Mouse (Mus musculus) limb, embryonic 10.5 days (tissue): ENCODE results near the gene Tpk1. TPM values are rescaled to one million over a fixed set of nuclear protein-coding genes. Genes with fewer than 3 reads are reported as not detected.

ENCODE experiments used
- DNase-seq: peaks from one replicate; pipeline ENCODE4 v3.0.0-alpha.2; 2017; ENCODE audit warnings: low spot score
- H3K27ac ChIP-seq: fragments of 300-500 bp; sonication (generic); 2 replicates; pipeline ENCODE4 v1.5.1; 2016; ENCODE audit warnings: mild to moderate bottlenecking
- H3K27me3 ChIP-seq: fragments of 300-500 bp; sonication (generic); 2 replicates; pipeline ENCODE4 v1.6.1; 2016; ENCODE audit warnings: low read depth, mild to moderate bottlenecking; ENCODE audit not compliant: poor library complexity, severe bottlenecking
- H3K36me3 ChIP-seq: fragments of 300-500 bp; sonication (generic); 2 replicates; pipeline ENCODE4 v1.6.1; 2016; ENCODE audit warnings: mild to moderate bottlenecking, moderate library complexity
- H3K4me1 ChIP-seq: fragments of 300-500 bp; sonication (generic); 2 replicates; pipeline ENCODE4 v1.6.1; 2016
- H3K4me3 ChIP-seq: fragments of 300-500 bp; sonication (generic); 2 replicates; pipeline ENCODE4 v1.5.1; 2016; ENCODE audit warnings: mild to moderate bottlenecking, moderate library complexity
- H3K9me3 ChIP-seq: fragments of 300-500 bp; sonication (generic); replicated peaks from 2 replicates; pipeline ENCODE4 v1.6.1; 2016; ENCODE audit warnings: mild to moderate bottlenecking
- WGBS: fragments of 180-500 bp; shearing (Covaris S2); methylation state at CpG from one replicate; pipeline ENCODE4 v1.1.7; 2016; 5-methylcytosine and 5-hydroxymethylcytosine counted together
- polyA plus RNA-seq: library from polyadenylated mRNA; unstranded; fragments of >200 nt; fragmentation: Nextera tagmentation; extraction: Ambion mirVana; gene quantifications from 2 replicates; pipeline ENCODE4 v1.2.1, GENCODE M21; 2016

The Tpk1 gene
- 6.7 and 7.9 TPM in 2 replicates for polyA plus RNA-seq

GRCm38 (mm10) chr6:43665677-43666546 lies at the start of gene Tpk1:
Tpk1 (minus strand) TSS chr6:43666278.
- peak within 1 kb of the TSS; percentile 93 for H3K27ac ChIP-seq
- peaks cover 7% of the 10 kb centered on the region; the same call in 1 of the 2 replicates for H3K4me1 ChIP-seq
- under 1% methylated on average over 60 of the region's 63 CpGs for WGBS
- DNase-seq: peak; percentile 95
- no peaks in the 10 kb centered on the region for H3K9me3 ChIP-seq
- H3K4me3 ChIP-seq: peak within 1 kb of the TSS; percentile 64
- H3K36me3 ChIP-seq: no peaks in the 10 kb centered on the region
- H3K27me3 ChIP-seq: no peaks in the 10 kb centered on the region

GRCm38 (mm10) chr6:43702810-43703614 lies 36.9 kb upstream of the Tpk1 start:
- WGBS: 58% methylated on average over 6 of the region's 6 CpGs
- Histone ChIP-seq H3K36me3 (no peaks in the 10 kb centered on the region), H3K27me3 (no peaks in the 10 kb centered on the region), H3K27ac (no peak overlapping the region), H3K4me3 (no peak overlapping the region), H3K4me1 (no peaks in the 10 kb centered on the region), H3K9me3 (no peaks in the 10 kb centered on the region)
- no peak for DNase-seq

- no peaks in the 10 kb centered on the region for H3K4me1 ChIP-seq
- no peaks in the 10 kb centered on the region for H3K9me3 ChIP-seq
- no peak overlapping the region for H3K4me3 ChIP-seq
- no peak overlapping the region for H3K27ac ChIP-seq
- no peaks in the 10 kb centered on the region for H3K27me3 ChIP-seq
- no peak for DNase-seq
- H3K36me3 ChIP-seq: no peaks in the 10 kb centered on the region
- 77% methylated on average over 1 of the region's 1 CpGs for WGBS
Observed at GRCm38 (mm10) chr6:43691863-43692262, 25.8 kb upstream of the Tpk1 start.

- Histone ChIP-seq H3K27ac (no peak overlapping the region), H3K9me3 (no peaks in the 10 kb centered on the region), H3K4me1 (no peaks in the 10 kb centered on the region), H3K27me3 (no peaks in the 10 kb centered on the region), H3K36me3 (no peaks in the 10 kb centered on the region), H3K4me3 (no peak overlapping the region)
- DNase-seq: no peak
- WGBS: 49% methylated on average over 2 of the region's 2 CpGs
Observed at GRCm38 (mm10) chr6:43685985-43686384, 19.9 kb upstream of the Tpk1 start.

GRCm38 (mm10) chr6:43682535-43682934 lies 16.5 kb upstream of the Tpk1 start:
- H3K9me3 ChIP-seq: no peaks in the 10 kb centered on the region
- WGBS: 64% methylated on average over 2 of the region's 2 CpGs
- DNase-seq: no peak
- H3K27ac ChIP-seq: no peak overlapping the region
- no peaks in the 10 kb centered on the region for H3K4me1 ChIP-seq
- H3K36me3 ChIP-seq: no peaks in the 10 kb centered on the region
- H3K4me3 ChIP-seq: no peak overlapping the region
- H3K27me3 ChIP-seq: no peaks in the 10 kb centered on the region

- no peak overlapping the region for H3K27ac ChIP-seq
- no peak for DNase-seq
- H3K27me3 ChIP-seq: no peaks in the 10 kb centered on the region
- H3K9me3 ChIP-seq: no peaks in the 10 kb centered on the region
- H3K36me3 ChIP-seq: no peaks in the 10 kb centered on the region
- no peaks in the 10 kb centered on the region for H3K4me1 ChIP-seq
- H3K4me3 ChIP-seq: no peak overlapping the region
- WGBS: 86% methylated on average over 2 of the region's 2 CpGs
Observed at GRCm38 (mm10) chr6:43678689-43679212, 12.7 kb upstream of the Tpk1 start.

GRCm38 (mm10) chr6:43677566-43677965 lies 11.5 kb upstream of the Tpk1 start:
- WGBS: 82% methylated on average over 3 of the region's 3 CpGs
- no peak for DNase-seq
- H3K36me3 ChIP-seq: no peaks in the 10 kb centered on the region

GRCm38 (mm10) chr6:43676139-43676538 lies 10.1 kb upstream of the Tpk1 start:
- no peak for DNase-seq
- H3K36me3 ChIP-seq: no peaks in the 10 kb centered on the region
- no peaks in the 10 kb centered on the region for H3K27me3 ChIP-seq
- H3K4me3 ChIP-seq: no peak overlapping the region
- H3K27ac ChIP-seq: no peak overlapping the region
- H3K9me3 ChIP-seq: no peaks in the 10 kb centered on the region
- WGBS: 79% methylated on average over 3 of the region's 3 CpGs
- no peaks in the 10 kb centered on the region for H3K4me1 ChIP-seq

More at GRCm38 (mm10) chr6:43677566-43677965, 11.5 kb upstream of the Tpk1 start:
- Histone ChIP-seq H3K9me3 (no peaks in the 10 kb centered on the region), H3K27me3 (no peaks in the 10 kb centered on the region), H3K4me3 (no peak overlapping the region), H3K27ac (no peak overlapping the region), H3K4me1 (no peaks in the 10 kb centered on the region)

- no peaks in the 10 kb centered on the region for H3K4me1 ChIP-seq
- no peaks in the 10 kb centered on the region for H3K36me3 ChIP-seq
- no peaks in the 10 kb centered on the region for H3K9me3 ChIP-seq
- no peak overlapping the region for H3K4me3 ChIP-seq
- H3K27ac ChIP-seq: no peak overlapping the region
- no peaks in the 10 kb centered on the region for H3K27me3 ChIP-seq
- 68% methylated on average over 3 of the region's 3 CpGs for WGBS
- no peak for DNase-seq
Observed at GRCm38 (mm10) chr6:43674986-43675760, 9.1 kb upstream of the Tpk1 start.

- 87% methylated on average over 2 of the region's 2 CpGs for WGBS
- Histone ChIP-seq H3K4me1 (no peaks in the 10 kb centered on the region), H3K9me3 (no peaks in the 10 kb centered on the region), H3K36me3 (no peaks in the 10 kb centered on the region), H3K27ac (no peak overlapping the region), H3K27me3 (no peaks in the 10 kb centered on the region), H3K4me3 (no peak overlapping the region)
- DNase-seq: no peak
Observed at GRCm38 (mm10) chr6:43670939-43671338, 4.9 kb upstream of the Tpk1 start.

GRCm38 (mm10) chr6:43667681-43668080 lies 1.6 kb upstream of the Tpk1 start:
- Histone ChIP-seq H3K4me1 (peaks cover 7% of the 10 kb centered on the region; the same call in 1 of the 2 replicates), H3K4me3 (no peak overlapping the region)

GRCm38 (mm10) chr6:43666611-43667400 lies 728 bp upstream of the Tpk1 start:
- H3K4me3 ChIP-seq: peak overlapping the region; percentile 64
- no peaks in the 10 kb centered on the region for H3K36me3 ChIP-seq
- peak overlapping the region; percentile 93 for H3K27ac ChIP-seq
- DNase-seq: no peak
- no peaks in the 10 kb centered on the region for H3K9me3 ChIP-seq
- peaks cover 7% of the 10 kb centered on the region; the same call in 1 of the 2 replicates for H3K4me1 ChIP-seq
- WGBS: 90% methylated on average over 7 of the region's 7 CpGs
- H3K27me3 ChIP-seq: no peaks in the 10 kb centered on the region

More at GRCm38 (mm10) chr6:43667681-43668080, 1.6 kb upstream of the Tpk1 start:
- DNase-seq: no peak
- WGBS: 91% methylated on average over 2 of the region's 2 CpGs
- H3K36me3 ChIP-seq: no peaks in the 10 kb centered on the region
- H3K9me3 ChIP-seq: no peaks in the 10 kb centered on the region
- no peaks in the 10 kb centered on the region for H3K27me3 ChIP-seq
- no peak overlapping the region for H3K27ac ChIP-seq
